Mouse (Mus musculus) left cerebral cortex, postnatal 36 days (tissue): Measurements from ENCODE around the gene Hoxa10. TPM values are rescaled to one million over a fixed set of nuclear protein-coding genes. Genes with fewer than 3 reads are reported as not detected.

Source experiments
- DNase-seq, 2 experiments: peaks; one replicate each; pipeline ENCODE4 v3.0.0; 2021 to 2022; ENCODE audit warnings: low spot score in 2 of 2, mixed read lengths in 1 of 2
- intact Hi-C: fragments of 180-260 bp; cut with DNase I; formaldehyde crosslinking; loops from one replicate; pipeline ENCODE4 v1.15.1; 2025
- total RNA-seq, 2 experiments: library from RNA; stranded (reverse); gene quantifications; 2 replicates each; pipeline ENCODE4 v1.2.3; 2021

Gene Hoxa10
- total RNA-seq, 2 experiments from 2014 or later, result not detected

GRCm38 (mm10) chr6:52265306-52265912, 24.8 kb upstream of the Hoxa10 start:
- intact Hi-C loops, result loop anchor here (10.0 kb wide), 2 partner anchors 49 to 1091 kb away; partner anchors contain the start of gene Evx1
- no peak for DNase-seq

GRCm38 (mm10) chr6:52264106-52264790, 23.6 kb upstream of the Hoxa10 start:
- DNase-seq, result no peak
- intact Hi-C loops, result loop anchor here (10.0 kb wide), 2 partner anchors 51 to 1089 kb away; partner anchors contain the start of gene Evx1

DNA sequence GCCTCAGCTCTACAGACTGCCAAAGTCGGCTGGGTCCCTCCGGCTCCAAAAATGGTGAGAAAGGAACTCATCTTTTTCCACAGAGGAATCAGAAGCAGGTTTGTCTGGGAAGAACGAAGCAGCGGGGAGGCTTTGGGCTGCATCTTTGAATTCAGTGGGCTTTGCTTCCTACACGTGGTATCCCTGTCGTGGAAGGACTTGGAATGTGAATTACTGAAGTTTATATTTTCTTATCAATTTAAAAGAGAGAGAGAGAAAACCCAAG, 22.6 kb upstream of the Hoxa10 start:
- intact Hi-C loops, result loop anchor here (10.0 kb wide), 2 partner anchors 52 to 1088 kb away; partner anchors contain the start of gene Evx1

DNA sequence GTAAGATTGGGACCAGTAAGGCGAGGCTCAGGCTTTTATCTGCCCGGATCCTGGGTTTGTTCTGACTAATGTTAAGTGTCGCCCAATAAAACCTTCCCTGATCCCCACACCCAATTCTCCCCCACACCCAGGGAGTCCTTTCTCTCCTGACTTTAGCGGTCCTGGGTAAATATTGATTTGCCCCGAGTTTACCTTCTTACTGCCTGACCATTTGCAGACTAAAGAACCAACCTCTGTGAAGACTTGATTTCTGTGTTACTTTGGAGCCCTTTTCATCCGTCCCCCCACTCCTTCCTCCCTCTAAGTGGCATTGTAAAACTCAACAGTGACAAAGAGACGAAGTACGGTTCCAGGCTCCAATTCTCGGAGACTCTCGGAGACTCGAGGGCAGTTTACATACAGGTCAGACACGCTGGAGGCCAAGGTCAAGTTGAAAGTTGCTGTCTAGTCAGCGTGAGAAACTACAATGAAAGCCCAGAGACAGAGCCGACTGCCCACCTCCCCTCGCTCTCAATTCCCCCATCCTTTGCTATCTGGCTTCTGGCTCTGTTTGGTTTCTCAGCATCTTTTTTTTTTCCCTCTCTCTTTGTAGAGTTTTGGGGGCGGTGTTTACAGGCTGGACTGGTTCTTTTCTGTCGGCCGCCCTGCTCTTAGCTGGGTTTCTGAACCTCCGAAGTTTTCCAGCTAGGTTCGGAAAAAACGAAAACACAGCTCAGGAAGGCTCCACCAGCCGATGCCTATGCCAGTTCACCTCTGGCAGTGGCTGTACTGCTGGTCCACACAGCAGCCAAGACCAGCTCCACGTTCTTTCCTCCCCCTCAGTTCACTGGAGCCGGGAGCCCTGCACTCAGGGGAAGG, 22.0 kb upstream of the Hoxa10 start:
- DNase-seq, result no peak
- intact Hi-C loops, result loop anchor here (10.0 kb wide), 2 partner anchors 52 to 1088 kb away; partner anchors contain the start of gene Evx1

More for the DNA sequence above, 22.6 kb upstream of the Hoxa10 start:
- DNase-seq, result no peak

DNA sequence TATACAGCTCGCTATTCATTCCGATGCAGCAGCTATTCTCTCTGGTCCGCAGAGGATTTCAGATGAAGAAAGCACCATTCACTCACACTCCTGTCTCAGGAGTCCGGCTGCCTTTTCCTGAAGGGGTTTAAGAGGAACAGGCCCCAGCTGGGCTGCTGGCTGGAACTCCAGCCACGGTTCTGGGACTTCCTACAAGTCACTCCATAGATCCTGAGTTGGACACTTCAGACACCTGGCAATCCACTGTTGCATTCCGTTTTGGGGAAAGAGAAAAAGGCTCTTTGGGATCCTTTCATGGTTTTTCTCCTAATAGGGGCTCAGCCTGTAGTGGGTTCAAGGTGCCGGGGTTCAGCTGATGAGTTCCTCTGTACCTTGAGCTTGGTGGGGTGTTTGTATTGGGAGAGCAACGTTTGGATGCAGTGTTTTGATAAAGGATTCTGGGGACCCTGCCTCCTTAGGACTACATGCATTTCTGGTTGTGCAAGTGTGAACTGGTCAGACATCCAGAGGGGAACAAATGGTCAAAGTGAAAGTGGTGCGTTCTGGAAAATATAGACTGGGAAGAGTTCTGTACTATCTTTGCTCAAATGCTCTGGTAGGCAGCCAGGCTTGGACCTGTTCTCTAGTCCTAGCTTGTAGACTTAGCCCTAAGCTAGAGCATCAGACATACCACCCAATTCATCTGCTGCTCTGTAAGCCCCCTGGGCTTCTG, 21.3 kb upstream of the Hoxa10 start:
- intact Hi-C loops, result loop anchor here (10.0 kb wide), 2 partner anchors 53 to 1087 kb away; partner anchors contain the start of gene Evx1
- no peak for DNase-seq

GRCm38 (mm10) chr6:52260654-52261575, 20.3 kb upstream of the Hoxa10 start, which contains the start of gene Hoxa13:
Gene Hoxa13, minus strand, starts transcription at chr6:52260880.
- intact Hi-C loops, result loop anchor here (10.0 kb wide), 2 partner anchors 54 to 1086 kb away; partner anchors contain the start of gene Evx1
- DNase-seq, result no peak

DNA sequence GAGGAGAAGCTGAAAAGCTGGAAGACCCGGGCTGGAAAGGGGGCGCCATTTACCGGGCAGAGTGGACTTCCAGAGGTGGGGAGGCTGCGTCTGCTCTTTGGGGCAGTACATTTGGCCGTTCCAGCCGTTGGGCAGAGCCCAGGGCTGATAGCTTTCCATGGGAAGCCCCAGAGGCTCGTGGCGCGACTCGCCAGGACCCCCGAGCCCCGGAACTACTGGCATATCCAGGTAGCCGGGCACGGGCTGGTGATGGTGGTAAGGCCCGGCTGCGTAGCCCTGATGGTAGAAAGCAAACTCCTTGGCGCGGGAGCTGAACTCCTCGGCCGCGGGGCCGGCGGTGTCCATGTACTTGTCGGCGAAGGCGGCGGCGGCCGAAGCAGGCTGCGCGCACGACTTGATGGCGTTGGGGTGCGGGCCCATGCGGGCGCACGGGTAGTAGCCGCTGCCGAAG, 19.2 kb upstream of the Hoxa10 start:
- intact Hi-C loops, result loop anchor here (5.0 to 10.0 kb wide), 5 partner anchors 55 to 1085 kb away; partner anchors contain the start of gene Evx1
- DNase-seq, result no peak

GRCm38 (mm10) chr6:52259081-52259790, 18.6 kb upstream of the Hoxa10 start:
- intact Hi-C loops, result loop anchor here (5.0 kb wide), 3 partner anchors 468 to 658 kb away; no protein-coding TSS in a partner anchor
- DNase-seq, result no peak

- DNase-seq, result peak in 1 of 2 experiments; percentile 63
- intact Hi-C loops, result loop anchor here (5.0 kb wide), 3 partner anchors 470 to 660 kb away; no protein-coding TSS in a partner anchor
Measured at GRCm38 (mm10) chr6:52256956-52257355, 16.3 kb upstream of the Hoxa10 start.

- DNase-seq, result no peak
- intact Hi-C loops, result no loop called here
Measured at GRCm38 (mm10) chr6:52253511-52254500, 13.2 kb upstream of the Hoxa10 start.

GRCm38 (mm10) chr6:52252775-52253376, 12.2 kb upstream of the Hoxa10 start:
- no peak for DNase-seq
- intact Hi-C loops, result no loop called here

GRCm38 (mm10) chr6:52252016-52252774, 11.5 kb upstream of the Hoxa10 start:
- intact Hi-C loops, result no loop called here
- DNase-seq, result no peak

GRCm38 (mm10) chr6:52251177-52251879, 10.7 kb upstream of the Hoxa10 start:
- intact Hi-C loops, result no loop called here
- DNase-seq, result no peak

DNA sequence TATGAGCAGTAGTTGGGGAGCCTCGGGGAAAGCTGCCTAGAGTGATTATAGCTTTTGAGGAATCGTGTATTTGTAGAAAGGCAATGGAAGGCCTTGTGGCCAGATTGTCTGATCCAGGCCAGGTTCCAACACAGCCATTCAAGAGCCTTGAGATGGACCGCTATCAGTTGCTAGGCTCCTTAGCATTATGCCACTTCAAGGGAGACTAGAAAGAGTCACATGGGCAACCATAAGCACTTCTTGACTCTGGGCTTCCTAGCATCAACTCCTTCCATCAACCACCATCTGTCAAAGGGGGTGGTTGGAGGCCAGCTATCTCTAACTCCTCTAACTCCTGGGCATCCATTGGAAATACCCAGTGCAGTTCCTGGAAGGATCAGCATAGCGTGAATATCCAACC, 9.2 kb upstream of the Hoxa10 start:
- no peak for DNase-seq
- intact Hi-C loops, result no loop called here

DNA sequence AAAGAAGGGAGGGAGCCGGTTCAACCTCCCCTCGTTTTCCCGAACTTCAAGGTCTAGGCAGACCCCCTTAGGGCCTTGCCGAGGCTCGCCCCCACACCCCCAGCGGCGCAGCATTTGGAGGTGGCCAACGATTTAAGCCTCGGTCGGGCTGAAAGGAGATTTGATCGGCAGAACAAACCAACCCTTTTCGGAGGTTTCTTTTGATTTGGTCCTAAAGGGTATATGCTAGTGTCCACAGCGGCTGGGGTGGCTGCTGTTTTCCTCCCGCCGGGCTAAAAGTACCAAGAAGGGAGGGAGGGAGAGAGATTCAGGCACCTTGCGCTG, 8.7 kb upstream of the Hoxa10 start:
- no peak for DNase-seq
- intact Hi-C loops, result no loop called here
